Mouse (Mus musculus) CH12.LX (cell line): Measurements from ENCODE around the gene Cln5. TPM values are rescaled to one million over a fixed set of nuclear protein-coding genes. Genes with fewer than 3 reads are reported as not detected.

Experiments
- DNase-seq: peaks from one replicate; pipeline ENCODE4 v3.0.0-alpha.2; 2013; ENCODE audit errors: extremely low read depth
- H3K27ac ChIP-seq: 2 replicates; pipeline ENCODE4 v1.5.1; 2012; ENCODE audit warnings: low read depth, mild to moderate bottlenecking, control low read depth, moderate library complexity; ENCODE audit not compliant: insufficient read depth
- H3K27me3 ChIP-seq: replicated peaks from 2 replicates; pipeline ENCODE3; 2012; ENCODE audit warnings: inconsistent platforms
- H3K36me3 ChIP-seq, 2 experiments: replicated peaks in 1 of 2; 2 replicates each; pipeline versions ENCODE3 to v1.6.1; 2012; ENCODE audit warnings: inconsistent platforms in 1 of 2, low read length in 1 of 2, mild to moderate bottlenecking in 1 of 2, mixed read lengths in 1 of 2, moderate library complexity in 1 of 2; ENCODE audit not compliant: control insufficient read depth in 1 of 2, insufficient read depth in 1 of 2
- H3K4me1 ChIP-seq, 2 experiments: 2 replicates each; pipeline ENCODE4 v1.6.1; 2012; ENCODE audit warnings: inconsistent platforms in 1 of 2, moderate library complexity in 1 of 2; ENCODE audit not compliant: insufficient read depth in 2 of 2, control insufficient read depth in 1 of 2
- H3K4me2 ChIP-seq: 2 replicates; pipeline ENCODE4 v1.6.1; 2012; ENCODE audit warnings: low read depth, mild to moderate bottlenecking, control low read depth; ENCODE audit not compliant: poor library complexity, insufficient read depth, severe bottlenecking
- H3K4me3 ChIP-seq, 3 experiments: fragments of 150-350 bp in 1 of 3; sonication (generic) in 1 of 3; replicated peaks in 1 of 3; 2 replicates each; pipeline versions ENCODE3 to v1.5.1; 2011 to 2012; ENCODE audit warnings: low read depth in 2 of 3, low read length in 2 of 3, mild to moderate bottlenecking in 2 of 3, moderate library complexity in 2 of 3, control low read depth in 1 of 3, improper control_type of control experiment in 1 of 3, inconsistent platforms in 1 of 3, mixed read lengths in 1 of 3; ENCODE audit not compliant: poor library complexity in 1 of 3
- H3K79me2 ChIP-seq: replicated peaks from 2 replicates; pipeline ENCODE4 v1.6.1; 2012; ENCODE audit warnings: mild to moderate bottlenecking, moderate library complexity; ENCODE audit not compliant: control insufficient read depth, poor library complexity, insufficient read depth, severe bottlenecking; ENCODE audit errors: extremely low read depth
- H3K9ac ChIP-seq: 2 replicates; pipeline ENCODE4 v1.6.1; 2012; ENCODE audit warnings: low read depth, mild to moderate bottlenecking, control low read depth, moderate library complexity; ENCODE audit not compliant: insufficient read depth
- H3K9me3 ChIP-seq: replicated peaks from 2 replicates; pipeline ENCODE3; 2012; ENCODE audit warnings: low read length, inconsistent platforms, mixed read lengths
- BHLHE40 ChIP-seq: IDR thresholded peaks from 2 replicates; pipeline ENCODE4 v1.6.1; 2011; ENCODE audit warnings: mild to moderate bottlenecking, low read depth, low read length, improper control_type of control experiment
- CHD1 ChIP-seq: IDR thresholded peaks from 2 replicates; pipeline ENCODE4 v1.6.1; 2012; ENCODE audit warnings: low read depth, low read length, improper control_type of control experiment, inconsistent platforms
- CHD2 ChIP-seq: IDR thresholded peaks from 2 replicates; pipeline ENCODE4 v1.6.1; 2011; ENCODE audit warnings: low read length, improper control_type of control experiment
- E2F4 ChIP-seq: IDR thresholded peaks from 2 replicates; pipeline ENCODE4 v1.6.1; 2011; ENCODE audit warnings: low read depth, low read length, improper control_type of control experiment; ENCODE audit not compliant: insufficient replicate concordance
- ELF1 ChIP-seq: IDR thresholded peaks from 2 replicates; pipeline ENCODE4 v1.6.1; 2014; ENCODE audit warnings: low read depth, mild to moderate bottlenecking, inconsistent platforms, low read length, improper control_type of control experiment
- EP300 ChIP-seq: IDR thresholded peaks from 2 replicates; pipeline ENCODE4 v1.6.1; 2011; ENCODE audit warnings: low read length, improper control_type of control experiment
- GABPA ChIP-seq: IDR thresholded peaks from 2 replicates; pipeline ENCODE4 v1.6.1; 2012; ENCODE audit warnings: low read depth, low read length, improper control_type of control experiment, inconsistent platforms; ENCODE audit not compliant: insufficient replicate concordance
- HCFC1 ChIP-seq: IDR thresholded peaks from 2 replicates; pipeline ENCODE4 v1.6.1; 2012; ENCODE audit warnings: low read depth, mild to moderate bottlenecking, inconsistent platforms, low read length, improper control_type of control experiment
- IRF4 ChIP-seq: IDR thresholded peaks from 2 replicates; pipeline ENCODE4 v1.6.1; 2014; ENCODE audit warnings: low read depth, mild to moderate bottlenecking, inconsistent platforms, low read length, improper control_type of control experiment
- JUN ChIP-seq: IDR thresholded peaks from 2 replicates; pipeline ENCODE4 v1.6.1; 2011; ENCODE audit warnings: low read depth, mild to moderate bottlenecking, low read length, improper control_type of control experiment, moderate library complexity; ENCODE audit not compliant: insufficient read depth
- MAX ChIP-seq: IDR thresholded peaks from 2 replicates; pipeline ENCODE4 v1.6.1; 2011; ENCODE audit warnings: low read length, improper control_type of control experiment
- PAX5 ChIP-seq: IDR thresholded peaks from 2 replicates; pipeline ENCODE4 v1.6.1; 2012; ENCODE audit warnings: low read length, inconsistent platforms, mixed read lengths
- POLR2A ChIP-seq: IDR thresholded peaks from 2 replicates; pipeline ENCODE4 v1.6.1; 2011; ENCODE audit warnings: low read depth, mild to moderate bottlenecking, improper control_type of control experiment, low read length
- SIN3A ChIP-seq: IDR thresholded peaks from 2 replicates; pipeline ENCODE4 v1.6.1; 2012; ENCODE audit warnings: low read length, improper control_type of control experiment, inconsistent platforms
- UBTF ChIP-seq: IDR thresholded peaks from 2 replicates; pipeline ENCODE4 v1.6.1; 2012; ENCODE audit warnings: low read depth, mild to moderate bottlenecking, inconsistent platforms, low read length, improper control_type of control experiment, moderate library complexity
- USF2 ChIP-seq: conservative IDR thresholded peaks from 2 replicates; pipeline ENCODE4 v1.6.1; 2011; ENCODE audit warnings: low read depth, low read length, improper control_type of control experiment
- ZNF384 ChIP-seq: IDR thresholded peaks from 2 replicates; pipeline ENCODE4 v1.6.1; 2012; ENCODE audit warnings: low read depth, low read length, improper control_type of control experiment, inconsistent platforms
- dilution Hi-C: fragments of 300-500 bp; cut with MboI; formaldehyde crosslinking; loops from 2 replicates; pipeline ENCODE4 v1.14.3; 2020; ENCODE audit warnings: low sequenced_read_pairs; ENCODE audit not compliant: extremely low pct_unique_long_range_greater_than_20kb, extremely low pct_ligation_motif_present
- in situ Hi-C: fragments of 300-500 bp; cut with MboI; formaldehyde crosslinking; loops from 3 replicates; pipeline ENCODE4 v1.14.3; 2019; ENCODE audit warnings: low sequenced_read_pairs, low pct_ligation_motif_present, low pct_unique_long_range_greater_than_20kb, mixed read lengths
- polyA plus RNA-seq: library from polyadenylated mRNA; unstranded; fragments of >175 nt; gene quantifications from 2 replicates; pipeline ENCODE4 v1.2.1, GENCODE M21; 2012; ENCODE audit warnings: low read depth; ENCODE audit not compliant: insufficient read length
- total RNA-seq, 2 experiments: library from RNA; depleted of rRNA; stranded (reverse); fragments of 300-350 nt in 1 of 2; fragments of >200 nt in 1 of 2; gene quantifications; 2 replicates each; pipeline ENCODE4 v1.2.3; 2012 to 2014

The Cln5 gene
- total and polyA plus RNA-seq, 3 experiments, result 29.2 to 62.0 (median 34.7) TPM

DNA sequence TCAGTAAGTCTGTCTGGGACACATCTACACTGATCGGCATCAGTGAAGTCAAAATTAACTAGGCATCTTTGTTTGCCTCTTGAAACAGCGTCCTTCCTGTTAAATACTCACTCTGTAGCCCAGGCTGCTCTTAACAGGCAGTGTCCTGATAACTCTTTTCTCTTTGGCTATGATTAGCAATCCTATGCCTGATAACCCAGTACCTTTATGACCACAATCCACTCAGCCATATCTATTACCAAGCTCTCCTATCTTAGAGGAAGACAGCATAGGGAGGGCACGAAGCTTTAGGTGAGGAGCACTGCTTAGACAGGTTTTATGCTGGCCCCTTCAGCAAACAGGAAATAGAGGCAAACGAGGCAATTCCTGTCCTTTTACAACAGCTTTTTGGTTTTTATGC lies 23.7 kb downstream of the Cln5 start:
- H3K36me3 ChIP-seq, result peaks cover 39 to 73% of the 10 kb centered on the region in 2 experiments
- peaks cover 52% of the 10 kb centered on the region for H3K79me2 ChIP-seq
- no peak overlapping the region for H3K4me2 ChIP-seq
- H3K27ac ChIP-seq, result no peak overlapping the region
- no peaks in the 10 kb centered on the region for H3K27me3 ChIP-seq
- peaks cover 0 to 40% of the 10 kb centered on the region in 2 experiments; a peak in 2 of 4 replicates for H3K4me1 ChIP-seq
- dilution Hi-C loops (no loop called here), in situ Hi-C loops (no loop called here)
- TF ChIP-seq USF2, result no peak
- TF ChIP-seq POLR2A, result no peak
- no peak for TF ChIP-seq IRF4
- no peak for TF ChIP-seq SIN3A
- TF ChIP-seq JUN, result no peak
- no peak for TF ChIP-seq CHD1
- TF ChIP-seq BHLHE40, result no peak
- TF ChIP-seq HCFC1, result no peak
- no peak for TF ChIP-seq PAX5
- TF ChIP-seq, all 38 proteins: peak for 0
- Histone ChIP-seq H3K4me3 (no peak overlapping the region), H3K9me3 (no peaks in the 10 kb centered on the region), H3K9ac (no peak overlapping the region)
- no peak for DNase-seq

DNA sequence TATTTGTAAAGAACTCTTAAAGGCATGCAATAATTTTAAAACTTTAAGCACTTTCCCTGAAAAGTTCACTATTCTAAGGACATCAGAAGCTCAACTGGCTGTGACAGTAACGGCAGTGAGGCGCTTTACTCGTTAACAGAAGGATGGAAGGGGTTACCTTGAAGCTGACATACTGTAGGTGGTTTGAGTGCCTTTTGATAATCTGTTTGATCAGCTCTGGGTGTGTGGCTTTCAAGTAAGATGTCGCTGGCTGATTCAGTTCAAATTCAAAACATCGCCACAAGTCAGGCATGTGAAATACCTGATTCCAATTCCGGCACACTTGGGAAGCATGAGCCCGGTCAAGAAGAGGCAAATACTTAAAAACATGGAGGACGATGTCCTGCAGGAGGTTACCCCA lies 25.0 kb downstream of the Cln5 start:
- no peak overlapping the region for H3K4me3 ChIP-seq
- in situ Hi-C loops, result no loop called here
- dilution Hi-C loops, result no loop called here
- no peaks in the 10 kb centered on the region for H3K27me3 ChIP-seq
- H3K9ac ChIP-seq, result no peak overlapping the region
- H3K4me1 ChIP-seq, result peaks cover 0 to 39% of the 10 kb centered on the region in 2 experiments; a peak in 2 of 4 replicates
- no peak for TF ChIP-seq BHLHE40
- TF ChIP-seq ELF1, result no peak
- no peak for TF ChIP-seq USF2
- TF ChIP-seq GABPA, result no peak
- no peak for TF ChIP-seq EP300
- no peak for TF ChIP-seq PAX5
- TF ChIP-seq CHD2, result no peak
- no peak for TF ChIP-seq MAX
- no peak for TF ChIP-seq ZNF384
- no peak for TF ChIP-seq HCFC1
- no peak for TF ChIP-seq UBTF
- TF ChIP-seq E2F4, result no peak
- TF ChIP-seq, all 38 proteins: peak for 0
- no peak for DNase-seq
- H3K9me3 ChIP-seq, result no peaks in the 10 kb centered on the region
- H3K27ac ChIP-seq, result no peak overlapping the region
- no peak overlapping the region for H3K4me2 ChIP-seq
- peaks cover 53% of the 10 kb centered on the region for H3K79me2 ChIP-seq
- H3K36me3 ChIP-seq, result peaks cover 31 to 61% of the 10 kb centered on the region in 2 experiments
